Mouse (Mus musculus): Measurements from ENCODE around the gene Mllt6.

Gene Mllt6

DNA sequence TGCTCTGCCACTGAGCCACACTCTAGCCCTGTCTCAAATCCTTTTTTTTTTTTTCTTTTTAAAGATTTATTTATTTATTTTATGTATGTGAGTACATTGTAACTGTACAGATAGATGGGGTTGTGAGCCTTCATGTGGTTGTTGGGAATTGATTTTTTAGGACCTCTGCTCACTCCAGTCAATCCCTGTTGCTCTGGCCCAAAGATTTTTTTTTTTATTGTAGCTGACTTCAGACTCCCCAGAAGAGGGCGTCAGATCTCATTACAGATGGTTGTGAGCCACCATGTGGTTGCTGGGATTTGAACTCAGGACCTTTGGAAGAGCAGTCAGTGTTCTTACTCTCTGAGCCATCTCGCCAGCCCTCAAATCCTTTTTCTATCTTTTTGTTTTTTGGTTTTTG, 46.9 kb downstream of the Mllt6 start:
- in situ Hi-C loops (cut with MboI; ENCODE audit: unreplicated experiment in 2 of 2) = loop anchor here in 1 of 2 experiments (25.0 kb wide), 1 partner anchor 1648 kb away; the partner anchor contains the start of gene Ube2z

DNA sequence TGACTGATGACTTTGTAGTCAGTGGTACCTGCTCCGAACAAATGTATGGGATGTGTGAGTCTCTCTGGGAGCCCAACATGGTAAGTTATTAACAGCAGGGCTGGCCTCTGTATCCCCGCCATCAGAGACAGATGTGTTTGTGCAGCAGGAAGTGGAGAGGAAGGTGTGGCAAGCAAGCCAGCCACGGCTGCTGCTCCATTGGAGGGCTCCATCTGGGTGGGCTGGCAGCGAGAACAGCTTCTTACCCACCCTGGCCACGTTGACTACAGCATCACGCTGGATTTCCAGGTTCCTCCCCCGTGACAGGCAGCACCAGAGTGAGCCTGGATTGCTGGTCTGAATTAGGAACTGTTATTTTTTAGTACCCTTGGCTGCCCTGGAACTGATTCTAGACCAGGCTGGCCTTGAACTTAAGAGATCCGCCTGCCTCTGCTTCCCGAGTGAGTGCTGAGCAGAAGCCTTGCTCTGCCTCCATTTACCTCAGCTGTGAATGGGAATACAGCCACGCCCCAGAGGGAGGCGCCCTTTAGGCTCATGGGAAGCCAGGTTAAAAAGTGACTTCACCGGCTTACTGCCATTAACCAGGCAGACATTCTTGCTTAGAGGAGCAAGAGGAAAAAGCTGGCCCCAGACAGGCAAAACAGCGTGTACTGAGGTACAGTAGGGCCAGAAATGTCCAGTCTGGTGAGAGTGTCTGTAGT, 48.1 kb downstream of the Mllt6 start:
- in situ Hi-C loops (cut with MboI; ENCODE audit: unreplicated experiment in 2 of 2) = loop anchor here in 1 of 2 experiments (25.0 kb wide), 1 partner anchor 1649 kb away; the partner anchor contains the start of gene Ube2z

DNA sequence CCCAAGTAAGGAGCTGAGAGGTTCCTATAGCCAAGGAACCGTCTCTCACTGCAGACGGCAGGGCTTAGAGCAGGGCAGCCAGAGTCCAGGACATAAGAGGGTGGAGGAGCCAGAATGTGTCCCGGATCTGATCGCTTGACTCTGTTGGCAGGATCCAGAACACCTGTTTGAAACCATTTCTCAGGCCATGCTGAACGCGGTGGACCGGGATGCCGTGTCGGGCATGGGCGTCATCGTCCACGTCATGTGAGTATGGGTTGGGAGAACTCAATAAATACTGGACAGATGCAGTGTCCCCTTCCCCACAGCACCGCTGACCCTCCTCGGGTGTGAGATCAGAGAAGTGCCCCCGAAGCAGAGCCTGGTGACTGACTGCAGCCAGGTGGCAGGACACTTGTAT, 49.1 kb downstream of the Mllt6 start:
- in situ Hi-C loops (cut with MboI; ENCODE audit: unreplicated experiment in 2 of 2) = loop anchor here in 1 of 2 experiments (25.0 kb wide), 1 partner anchor 1650 kb away; the partner anchor contains the start of gene Ube2z

DNA sequence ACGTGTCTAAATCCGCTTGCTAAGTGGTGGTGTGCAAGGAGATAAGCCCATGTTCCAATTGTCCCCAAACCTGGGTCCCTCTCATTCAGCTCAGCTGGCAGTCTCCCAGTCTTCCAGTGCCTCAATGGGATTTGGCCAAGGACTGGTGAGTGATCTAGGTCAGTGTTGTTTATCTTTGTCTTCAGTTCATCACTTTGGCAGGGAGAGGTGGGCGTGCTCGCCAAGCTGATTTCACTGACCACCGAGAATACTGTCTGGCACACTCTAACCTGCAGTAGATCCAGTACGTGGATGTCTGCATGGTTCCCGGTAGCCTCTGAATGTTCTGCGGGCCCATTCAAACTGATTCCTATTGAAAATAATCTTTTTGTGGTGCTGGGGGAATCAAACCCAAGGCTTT, 50.7 kb downstream of the Mllt6 start:
- in situ Hi-C loops (cut with MboI; ENCODE audit: unreplicated experiment in 2 of 2) = loop anchor here in 1 of 2 experiments (25.0 kb wide), 1 partner anchor 1652 kb away; the partner anchor contains the start of gene Ube2z

DNA sequence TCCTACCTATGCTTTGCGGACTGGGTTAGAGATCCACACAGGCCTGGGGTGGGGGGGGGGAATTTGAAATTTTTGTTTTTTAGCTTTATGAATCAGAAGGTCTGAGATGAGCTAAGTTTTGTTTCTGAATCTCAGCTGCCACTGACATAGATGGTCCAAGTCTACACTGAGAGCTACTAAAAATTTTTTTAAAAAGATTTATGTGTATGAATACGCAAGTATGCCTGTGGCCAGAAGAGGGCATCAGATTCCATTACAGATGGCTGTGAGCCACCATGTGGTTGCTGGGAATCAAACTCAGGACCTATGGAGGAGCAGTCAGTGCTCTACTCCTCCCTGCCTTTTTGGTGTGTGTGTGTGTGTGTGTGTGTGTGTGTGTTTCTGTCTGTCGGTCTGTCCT, 51.1 kb downstream of the Mllt6 start:
- in situ Hi-C loops (cut with MboI; ENCODE audit: unreplicated experiment in 2 of 2) = loop anchor here in 1 of 2 experiments (25.0 kb wide), 1 partner anchor 1652 kb away; the partner anchor contains the start of gene Ube2z

DNA sequence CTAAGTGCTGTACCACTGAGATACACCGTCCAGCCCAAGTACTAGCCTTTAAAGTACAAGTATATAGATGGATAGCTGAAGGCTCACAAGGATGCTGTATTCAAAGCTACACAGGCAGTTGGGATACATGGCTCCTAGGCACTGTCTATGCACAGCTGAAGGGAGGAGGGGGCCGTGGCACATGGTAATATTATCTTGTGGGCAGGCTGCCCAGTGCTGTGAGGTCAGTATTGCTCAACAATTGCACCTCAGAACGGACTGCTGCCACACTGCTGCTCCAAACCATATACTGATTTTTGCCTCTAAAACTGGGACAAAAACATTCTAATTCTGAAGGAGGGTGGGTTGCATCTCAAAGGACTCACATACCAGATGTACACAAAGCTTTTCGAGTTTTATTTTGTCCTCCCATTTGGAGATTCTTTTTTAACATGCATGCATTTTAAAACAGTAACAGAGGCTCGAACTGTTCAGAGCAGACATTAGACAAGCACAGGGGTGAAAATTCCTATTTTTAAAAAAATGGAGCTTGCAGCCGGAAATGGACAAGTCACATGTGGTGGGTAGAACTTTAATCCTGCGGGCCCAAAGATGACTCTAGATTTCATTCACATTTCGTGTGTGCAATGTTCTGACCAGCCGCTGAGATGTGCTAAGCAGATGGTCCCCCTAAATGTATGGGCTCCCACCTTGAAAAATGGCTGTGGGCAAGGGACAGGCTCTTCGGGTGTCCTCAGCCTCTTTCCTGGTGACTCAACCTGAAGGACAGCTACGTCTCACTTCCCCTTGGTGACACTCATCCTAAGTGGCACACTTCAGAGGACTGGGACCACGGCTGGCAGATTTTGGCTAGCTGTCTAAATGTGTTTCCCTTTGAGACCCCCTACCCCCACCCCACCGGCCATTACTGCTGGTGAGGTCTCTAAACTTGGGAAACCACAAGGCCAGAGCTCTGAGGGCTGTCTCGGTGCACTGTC, 51.9 kb downstream of the Mllt6 start:
- in situ Hi-C loops (cut with MboI; ENCODE audit: unreplicated experiment in 2 of 2) = loop anchor here in 1 of 2 experiments (25.0 kb wide), 1 partner anchor 1653 kb away; the partner anchor contains the start of gene Ube2z

DNA sequence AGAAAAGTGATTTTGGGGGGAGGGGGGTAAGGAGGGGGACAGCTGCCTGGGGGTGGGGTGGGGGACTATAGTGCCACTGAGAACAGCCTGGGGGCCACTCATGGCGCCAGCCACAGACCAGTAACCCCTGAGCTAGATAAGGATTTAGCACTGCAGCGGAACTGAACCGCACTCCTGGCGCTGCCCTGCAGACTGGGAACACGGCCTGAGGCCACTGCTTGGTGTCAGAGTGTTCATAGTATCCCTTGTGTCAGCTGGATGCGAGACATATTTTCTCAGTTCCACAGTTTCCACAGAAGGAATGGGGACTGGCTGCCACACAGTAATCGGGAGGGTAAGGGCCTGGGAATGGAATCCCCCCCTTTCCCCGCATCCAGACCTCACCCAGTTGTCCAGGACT, 52.8 kb downstream of the Mllt6 start:
- in situ Hi-C loops (cut with MboI; ENCODE audit: unreplicated experiment in 2 of 2) = loop anchor here in 1 of 2 experiments (25.0 kb wide), 1 partner anchor 1654 kb away; the partner anchor contains the start of gene Ube2z

DNA sequence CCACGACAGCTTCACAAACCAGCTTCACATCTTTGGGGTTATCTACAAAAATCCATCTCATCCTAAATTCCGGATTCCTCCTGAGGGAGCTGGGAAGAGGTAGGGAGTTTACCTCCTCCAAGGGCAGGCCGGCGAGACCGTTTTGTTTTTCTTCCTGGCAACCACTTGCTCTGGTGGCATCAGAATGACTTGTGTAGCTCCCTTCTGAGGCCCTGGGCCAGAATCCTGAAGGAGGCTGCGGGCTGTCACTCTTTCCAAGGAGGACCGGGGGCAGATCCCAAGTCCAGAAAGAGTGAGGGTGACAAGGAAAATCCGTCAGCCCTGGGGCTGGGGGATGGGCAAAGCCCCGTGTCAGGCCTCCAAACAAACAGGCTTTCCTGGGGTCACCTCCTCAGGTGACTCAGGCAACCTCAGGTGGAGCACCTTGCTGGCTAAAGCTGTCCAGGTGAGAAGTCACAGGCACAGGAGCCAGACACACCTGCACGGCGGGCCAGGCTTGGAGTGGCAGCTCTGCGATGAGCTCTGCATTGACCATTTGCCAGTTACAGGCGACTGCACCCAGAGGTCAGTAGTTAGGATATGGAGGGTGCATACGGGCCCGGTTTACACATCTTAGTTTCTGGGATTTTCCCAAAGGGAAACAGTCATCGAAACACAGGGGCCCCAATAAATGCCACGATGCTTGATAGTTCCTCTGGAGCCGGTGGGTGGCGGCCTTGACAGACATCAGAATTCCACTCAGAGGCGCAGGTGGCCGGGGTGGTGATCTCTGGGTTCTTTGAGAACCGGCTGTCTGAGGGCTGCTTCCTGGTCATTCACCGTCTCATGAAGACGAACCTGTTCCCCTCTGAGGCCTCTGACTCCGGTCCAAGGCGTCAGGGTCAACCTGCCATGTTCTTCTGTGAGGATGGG, 54.4 kb downstream of the Mllt6 start:
- in situ Hi-C loops (cut with MboI; ENCODE audit: unreplicated experiment in 2 of 2) = loop anchor here in 1 of 2 experiments (25.0 kb wide), 1 partner anchor 1655 kb away; the partner anchor contains the start of gene Ube2z

DNA sequence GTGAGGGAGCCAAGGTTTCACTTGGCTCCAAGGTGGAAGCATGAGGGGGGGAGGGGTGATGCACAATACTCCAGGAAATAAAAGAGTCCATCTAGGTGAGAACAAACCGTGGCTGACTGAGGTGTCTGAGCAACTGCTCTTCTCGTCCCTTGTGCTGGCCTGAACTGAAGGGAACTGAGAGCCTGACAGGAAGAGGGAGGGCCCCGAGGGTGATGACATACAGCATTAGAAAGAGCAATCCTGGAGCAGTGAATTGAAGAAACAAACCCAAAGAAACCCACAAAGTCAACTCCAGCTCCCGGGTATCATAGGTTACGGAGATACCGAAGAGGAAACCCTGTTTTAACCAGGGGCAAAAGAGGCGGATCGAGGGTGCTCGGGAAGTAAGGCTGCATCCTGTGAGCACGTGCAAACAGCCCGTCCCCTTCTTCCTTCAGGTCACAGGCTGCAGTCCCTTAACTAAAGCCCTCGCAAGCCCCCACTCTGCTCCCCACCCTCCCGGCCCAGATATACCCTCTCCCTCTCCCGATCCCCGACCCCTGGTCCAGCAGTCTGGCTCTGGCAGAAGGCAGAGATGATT, 55.2 kb downstream of the Mllt6 start:
- in situ Hi-C loops (cut with MboI; ENCODE audit: unreplicated experiment in 2 of 2) = loop anchor here in 1 of 2 experiments (25.0 kb wide), 1 partner anchor 1656 kb away; the partner anchor contains the start of gene Ube2z

DNA sequence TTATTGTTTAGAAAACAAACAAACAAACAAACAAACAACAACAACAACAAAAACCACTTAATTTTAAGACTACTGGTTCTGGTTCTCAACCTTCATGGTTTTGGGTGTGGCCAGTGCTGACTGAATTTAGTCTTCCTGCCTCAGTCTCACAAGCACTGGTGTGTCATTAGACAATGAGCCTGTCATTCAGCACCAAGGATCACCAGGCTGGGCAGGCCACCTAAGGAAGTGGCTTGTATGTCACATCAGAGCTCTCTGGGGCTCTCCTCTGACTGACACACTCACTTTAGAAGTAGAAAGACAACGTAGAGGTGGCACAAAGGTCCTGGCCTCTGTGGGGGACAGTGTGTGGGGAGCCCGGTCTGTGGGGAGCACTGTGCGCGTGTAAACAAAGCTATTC, 55.8 kb downstream of the Mllt6 start:
- in situ Hi-C loops (cut with MboI; ENCODE audit: unreplicated experiment in 2 of 2) = loop anchor here in 1 of 2 experiments (25.0 kb wide), 1 partner anchor 1657 kb away; the partner anchor contains the start of gene Ube2z

DNA sequence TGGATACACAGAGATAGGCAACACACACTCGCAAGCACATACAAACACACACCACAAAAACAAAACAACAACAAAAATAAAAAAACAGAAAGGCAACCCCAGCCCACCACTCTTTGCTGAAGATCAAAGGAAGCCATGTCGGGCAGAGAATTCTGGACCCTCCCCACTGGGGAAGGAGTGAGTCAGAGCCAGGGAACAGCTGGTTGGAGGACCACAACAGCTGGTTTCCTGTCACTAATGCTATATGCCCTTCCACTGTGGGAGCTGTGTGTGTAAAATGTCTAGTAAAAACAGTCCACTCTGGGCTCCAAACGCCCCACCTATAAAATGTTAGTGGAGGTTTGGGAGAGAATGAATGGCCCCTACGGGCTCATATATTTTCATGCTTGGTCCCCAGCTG, 58.1 kb downstream of the Mllt6 start:
- in situ Hi-C loops (cut with MboI; ENCODE audit: unreplicated experiment in 2 of 2) = loop anchor here in 1 of 2 experiments (25.0 kb wide), 1 partner anchor 1659 kb away; the partner anchor contains the start of gene Ube2z

DNA sequence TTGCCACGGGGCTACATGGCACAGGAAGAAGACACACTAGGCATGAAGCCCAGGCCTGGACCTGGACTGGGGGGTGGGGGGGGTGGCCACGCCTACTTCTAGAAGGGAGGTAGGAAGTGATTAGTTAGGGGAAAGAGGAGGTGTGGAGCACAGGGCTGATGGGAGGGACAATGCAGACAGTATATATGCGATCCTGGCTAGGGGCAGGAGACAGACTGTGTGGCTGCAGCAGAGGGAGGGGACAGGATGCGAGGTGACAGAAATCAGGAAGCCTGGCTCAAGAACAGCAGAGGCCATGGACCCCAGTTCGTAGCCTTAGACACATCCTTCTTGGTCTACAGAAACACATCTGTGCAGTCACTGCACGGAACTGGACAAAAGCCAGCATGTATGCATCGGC, 60.5 kb downstream of the Mllt6 start:
- in situ Hi-C loops (cut with MboI; ENCODE audit: unreplicated experiment in 2 of 2) = loop anchor here in 1 of 2 experiments (25.0 kb wide), 1 partner anchor 1661 kb away; the partner anchor contains the start of gene Ube2z

DNA sequence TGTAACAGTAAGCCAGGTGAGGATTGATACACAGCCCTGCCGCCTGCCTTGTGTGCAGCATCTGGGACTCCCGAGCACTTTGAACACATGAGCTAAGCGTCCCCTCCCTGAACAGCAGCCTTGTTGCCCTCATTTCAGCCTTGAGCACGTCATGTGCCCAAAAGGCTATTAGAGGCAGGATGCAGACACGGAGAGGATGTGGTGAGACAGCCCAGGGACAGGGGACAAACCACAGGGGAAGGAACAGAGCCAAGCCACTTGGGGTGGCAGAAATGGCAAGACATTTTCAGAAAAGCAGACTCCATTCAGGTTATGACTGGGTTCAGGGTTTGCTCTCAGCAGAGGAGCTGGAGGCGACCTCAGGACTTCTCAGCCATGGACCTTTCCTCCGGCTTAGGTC, 65.1 kb downstream of the Mllt6 start:
- in situ Hi-C loops (cut with MboI; ENCODE audit: unreplicated experiment in 2 of 2) = no loop called here

DNA sequence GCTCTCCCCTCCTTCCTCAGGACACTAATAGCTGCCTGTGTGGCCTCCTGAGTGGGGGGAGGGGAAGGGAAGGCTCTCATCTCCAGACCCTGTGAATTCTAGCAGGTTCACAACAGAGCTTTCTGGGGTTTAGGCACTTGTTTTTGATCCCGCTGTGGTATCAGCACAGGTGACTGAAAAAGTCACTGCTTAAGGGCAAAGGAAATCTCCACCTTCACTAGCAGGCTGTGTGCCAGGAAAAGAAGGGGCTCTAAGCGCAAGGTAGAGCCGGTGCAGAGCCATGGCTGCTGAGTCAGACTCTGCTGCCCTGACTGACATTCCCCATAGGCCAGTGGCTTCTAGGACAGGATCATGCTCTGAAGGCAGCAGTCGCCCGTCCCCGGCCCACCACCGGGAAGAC, 65.5 kb downstream of the Mllt6 start:
- in situ Hi-C loops (cut with MboI; ENCODE audit: unreplicated experiment in 2 of 2) = no loop called here

DNA sequence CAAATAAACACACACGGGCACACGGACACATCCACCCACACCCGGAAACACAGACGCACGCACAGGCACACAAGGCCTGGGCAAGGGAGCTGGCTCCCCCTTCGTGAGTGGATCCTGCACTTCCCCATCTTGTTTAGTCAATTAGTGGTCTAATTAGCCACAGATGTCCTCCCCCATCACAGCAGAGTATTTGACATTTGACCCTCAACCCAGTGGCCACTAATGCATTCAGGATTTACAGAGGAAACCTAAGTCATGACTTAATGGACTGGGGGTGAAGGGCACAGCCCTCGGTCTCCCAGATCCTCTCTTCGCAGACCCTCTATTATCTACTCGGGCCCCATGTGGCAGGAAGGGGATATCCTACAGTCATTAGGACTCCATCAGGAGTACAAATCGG, 70.5 kb downstream of the Mllt6 start:
- in situ Hi-C loops (cut with MboI; ENCODE audit: unreplicated experiment in 2 of 2) = loop anchor here in 1 of 2 experiments (5.0 kb wide), 1 partner anchor 36 kb away; no protein-coding TSS in a partner anchor

DNA sequence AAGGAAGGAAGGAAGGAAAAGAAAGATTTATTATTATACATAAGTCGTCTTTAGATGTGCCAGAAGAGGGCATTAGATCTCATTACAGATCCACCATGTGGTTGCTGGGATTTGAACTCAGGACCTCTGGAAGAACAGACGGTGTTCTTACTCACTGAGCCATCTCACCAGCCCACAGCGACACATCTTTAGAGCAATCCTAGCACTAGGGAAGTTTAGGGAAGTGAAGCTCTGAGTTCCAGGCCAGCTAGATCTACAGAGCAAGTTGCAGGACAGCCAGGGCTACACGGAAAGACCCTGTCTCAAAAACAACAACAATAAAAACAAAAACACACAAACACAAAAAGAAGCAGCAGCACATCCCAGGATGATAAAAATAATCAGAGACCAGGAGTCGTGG, 71.6 kb downstream of the Mllt6 start:
- in situ Hi-C loops (cut with MboI; ENCODE audit: unreplicated experiment in 2 of 2) = loop anchor here in 1 of 2 experiments (5.0 kb wide), 2 partner anchors 38 to 93 kb away; no protein-coding TSS in a partner anchor

Measured in v-Abl transformed pro-B cells (cell line).